Mouse (Mus musculus) ES-E14 (cell line): Measurements from ENCODE around the gene Ocel1.

Experiments used
- CHD2 ChIP-seq: IDR thresholded peaks from 2 replicates; pipeline ENCODE4 v1.6.1; 2014; ENCODE audit warnings: mild to moderate bottlenecking, low read depth, low read length, inconsistent platforms
- MAFK ChIP-seq: IDR thresholded peaks from 2 replicates; pipeline ENCODE4 v1.6.1; 2014; ENCODE audit warnings: mild to moderate bottlenecking, low read depth, low read length, inconsistent platforms; ENCODE audit not compliant: insufficient read depth
- ZC3H11A ChIP-seq: IDR thresholded peaks from 2 replicates; pipeline ENCODE4 v1.6.1; 2012; ENCODE audit warnings: low read depth, mild to moderate bottlenecking, inconsistent platforms, low read length, borderline replicate concordance
- ZNF384 ChIP-seq: IDR thresholded peaks from 2 replicates; pipeline ENCODE4 v1.6.1; 2012; ENCODE audit warnings: low read depth, low read length, inconsistent platforms

DNA sequence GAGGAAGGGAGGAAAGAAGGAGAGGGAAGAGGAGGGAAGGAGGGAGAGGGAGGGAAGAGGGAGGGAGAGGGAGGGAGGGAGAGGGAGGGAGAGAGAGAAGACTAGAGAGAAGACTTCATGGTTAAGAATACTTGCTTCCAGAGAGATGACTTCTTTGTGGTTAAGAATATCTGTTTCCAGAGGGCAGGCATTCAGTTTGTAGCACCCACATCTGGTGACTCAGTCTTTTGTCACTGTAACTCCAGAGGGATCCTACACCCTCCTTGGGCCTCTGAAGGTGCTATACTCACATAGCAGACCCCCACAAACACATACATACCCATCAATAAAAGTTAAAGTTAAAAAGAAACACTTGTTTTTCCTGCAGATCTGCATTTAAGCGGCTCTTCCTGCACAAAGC is 19.6 kb upstream of the Ocel1 start:
- no peak for TF ChIP-seq ZNF384
- no peak for TF ChIP-seq MAFK
- no peak for TF ChIP-seq ZC3H11A
- TF ChIP-seq CHD2, result no peak
